Mouse (Mus musculus): ENCODE data around the gene Abca4. TPM values are rescaled to one million over a fixed set of nuclear protein-coding genes. Genes with fewer than 3 reads are reported as not detected.

Gene Abca4
- polyA plus RNA-seq, 1 experiment: 0.30 TPM

DNA sequence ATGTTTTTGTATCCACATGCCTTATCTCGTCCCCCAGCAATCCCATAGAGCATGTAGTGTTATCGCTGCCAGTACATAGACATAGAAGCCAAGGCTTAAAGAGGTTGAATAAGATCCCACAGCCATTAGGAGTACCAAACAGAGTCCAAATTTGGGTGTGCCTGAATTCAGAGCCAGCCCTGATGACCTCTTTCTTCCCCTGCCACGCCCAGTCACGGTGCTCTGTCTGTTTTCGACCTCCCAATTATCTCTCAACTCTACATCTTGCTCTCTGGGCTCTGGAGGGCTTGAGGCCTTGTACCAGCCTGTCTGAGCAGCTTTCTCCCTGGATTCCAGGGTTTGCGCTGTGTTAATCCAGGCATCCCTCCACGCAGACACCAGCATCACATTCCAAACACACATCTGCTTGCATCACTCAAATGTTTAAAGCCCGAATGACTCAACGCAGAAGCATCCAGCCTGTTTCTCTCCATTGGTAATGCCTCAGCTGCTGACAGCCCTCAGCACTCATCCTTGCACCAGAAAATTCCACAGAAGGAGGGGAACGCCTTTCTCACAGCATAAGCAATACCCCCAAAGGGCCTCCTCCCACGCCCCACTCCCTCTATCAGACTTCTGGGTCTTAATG, 43.9 kb downstream of the Abca4 start:
- Histone ChIP-seq H3K4me3 (ENCODE audit: extremely low read depth, insufficient read depth, insufficient read length) (no peak overlapping the region), H3K27ac (ENCODE audit: insufficient read depth, low read length) (no peak overlapping the region), H3K27me3 (ENCODE audit: control insufficient read depth, insufficient read depth, low read length) (no peaks in the 10 kb centered on the region), H3K36me3 (ENCODE audit: control insufficient read depth, insufficient read depth, low read length) (no peaks in the 10 kb centered on the region), H3K4me1 (ENCODE audit: control insufficient read depth, insufficient read depth, insufficient read length) (no peaks in the 10 kb centered on the region)
- 84% methylated on average over 11 of the region's 11 CpGs for WGBS
- TF ChIP-seq CTCF (IDR thresholded peaks at IDR 0.05; ENCODE audit: extremely low read depth, insufficient read depth, insufficient read length, insufficient replicate concordance) (no peak), POLR2A (IDR thresholded peaks at IDR 0.05; ENCODE audit: low read depth, low read length) (no peak)
- no peak for DNase-seq (ENCODE audit: low read depth in 1 of 2, low spot score in 2 of 2)

DNA sequence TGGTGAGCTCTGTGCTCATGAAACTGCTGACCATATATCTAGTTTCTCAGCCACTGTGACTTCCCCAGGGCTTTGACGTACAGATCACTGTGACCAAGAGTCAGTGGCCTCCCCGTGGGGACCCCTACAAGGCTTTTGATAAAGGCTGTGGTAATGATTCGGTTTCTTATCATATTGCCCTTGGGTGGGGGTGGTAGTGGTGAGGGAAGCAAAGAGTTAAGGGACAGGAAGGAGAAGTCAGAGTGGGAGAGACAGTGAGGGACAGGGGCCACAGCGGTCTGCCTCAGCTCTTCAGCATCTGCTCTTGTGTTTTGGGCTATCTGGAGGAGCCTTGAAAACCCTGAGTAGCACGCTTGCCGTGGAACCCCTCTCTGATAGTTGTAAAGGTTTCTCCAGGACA, 46.1 kb downstream of the Abca4 start:
- no peak for TF ChIP-seq CTCF (IDR thresholded peaks at IDR 0.05; ENCODE audit: extremely low read depth, insufficient read depth, insufficient read length, insufficient replicate concordance)
- TF ChIP-seq POLR2A (IDR thresholded peaks at IDR 0.05; ENCODE audit: low read depth, low read length): no peak
- Histone ChIP-seq H3K36me3 (ENCODE audit: control insufficient read depth, insufficient read depth, low read length) (no peaks in the 10 kb centered on the region), H3K4me1 (ENCODE audit: control insufficient read depth, insufficient read depth, insufficient read length) (no peaks in the 10 kb centered on the region), H3K27ac (ENCODE audit: insufficient read depth, low read length) (no peak overlapping the region), H3K27me3 (ENCODE audit: control insufficient read depth, insufficient read depth, low read length) (no peaks in the 10 kb centered on the region), H3K4me3 (ENCODE audit: extremely low read depth, insufficient read depth, insufficient read length) (no peak overlapping the region)
- no peak for DNase-seq (ENCODE audit: low read depth in 1 of 2, low spot score in 2 of 2)
- WGBS: 67% methylated on average over 6 of the region's 6 CpGs

DNA sequence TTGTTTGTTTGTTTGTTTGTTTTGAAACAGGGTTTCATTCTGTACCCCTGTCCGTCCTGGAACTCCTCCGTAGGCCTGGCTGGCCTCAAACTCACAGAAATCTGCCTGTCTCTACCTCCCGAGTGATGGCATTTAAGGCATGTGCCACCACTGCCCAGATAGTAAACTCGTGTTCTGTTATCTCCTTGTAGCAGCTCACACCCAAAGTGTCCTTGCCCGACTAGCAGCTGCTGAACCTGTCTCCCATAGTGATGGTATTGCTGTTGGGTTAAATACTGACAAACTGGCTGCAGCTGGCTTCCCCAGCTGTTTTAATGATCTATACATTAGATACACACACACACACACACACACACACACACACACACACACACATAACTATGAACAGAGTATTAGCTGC, 55.5 kb downstream of the Abca4 start:
- Histone ChIP-seq H3K27ac (ENCODE audit: insufficient read depth, low read length) (no peak overlapping the region), H3K4me3 (ENCODE audit: extremely low read depth, insufficient read depth, insufficient read length) (no peak overlapping the region), H3K36me3 (ENCODE audit: control insufficient read depth, insufficient read depth, low read length) (no peaks in the 10 kb centered on the region), H3K27me3 (ENCODE audit: control insufficient read depth, insufficient read depth, low read length) (no peaks in the 10 kb centered on the region), H3K4me1 (ENCODE audit: control insufficient read depth, insufficient read depth, insufficient read length) (no peaks in the 10 kb centered on the region)
- WGBS: 75% methylated on average over 5 of the region's 5 CpGs
- no peak for DNase-seq (ENCODE audit: low read depth in 1 of 2, low spot score in 2 of 2)
- TF ChIP-seq POLR2A (IDR thresholded peaks at IDR 0.05; ENCODE audit: low read depth, low read length) (no peak), CTCF (IDR thresholded peaks at IDR 0.05; ENCODE audit: extremely low read depth, insufficient read depth, insufficient read length, insufficient replicate concordance) (no peak)

DNA sequence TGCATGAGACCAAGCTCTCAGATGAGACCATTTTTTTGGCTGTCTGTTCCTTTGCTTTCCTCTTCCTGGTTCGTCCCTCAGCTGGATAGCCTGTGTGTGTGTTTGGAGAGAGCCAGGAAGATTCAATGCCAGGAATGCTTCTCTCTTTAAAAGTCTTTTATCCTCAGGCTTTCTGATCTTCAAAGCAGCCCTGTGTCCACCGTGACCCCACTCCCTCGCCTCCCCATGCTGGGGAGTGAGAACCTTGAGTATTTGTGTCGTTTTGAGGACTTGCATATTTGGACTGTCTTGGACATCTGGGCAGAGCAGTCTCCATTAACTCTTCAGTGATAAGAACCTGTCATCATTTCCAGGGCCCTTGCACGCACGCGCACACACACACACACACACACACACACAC, 57.8 kb downstream of the Abca4 start:
- no peaks in the 10 kb centered on the region for H3K4me1 ChIP-seq (ENCODE audit: control insufficient read depth, insufficient read depth, insufficient read length)
- H3K4me3 ChIP-seq (ENCODE audit: extremely low read depth, insufficient read depth, insufficient read length): no peak overlapping the region
- TF ChIP-seq CTCF (IDR thresholded peaks at IDR 0.05; ENCODE audit: extremely low read depth, insufficient read depth, insufficient read length, insufficient replicate concordance) (no peak), POLR2A (IDR thresholded peaks at IDR 0.05; ENCODE audit: low read depth, low read length) (no peak)
- no peaks in the 10 kb centered on the region for H3K36me3 ChIP-seq (ENCODE audit: control insufficient read depth, insufficient read depth, low read length)
- no peak for DNase-seq (ENCODE audit: low read depth in 1 of 2, low spot score in 2 of 2)
- H3K27ac ChIP-seq (ENCODE audit: insufficient read depth, low read length): no peak overlapping the region
- H3K27me3 ChIP-seq (ENCODE audit: control insufficient read depth, insufficient read depth, low read length): no peaks in the 10 kb centered on the region
- WGBS: 80% methylated on average over 7 of the region's 7 CpGs

DNA sequence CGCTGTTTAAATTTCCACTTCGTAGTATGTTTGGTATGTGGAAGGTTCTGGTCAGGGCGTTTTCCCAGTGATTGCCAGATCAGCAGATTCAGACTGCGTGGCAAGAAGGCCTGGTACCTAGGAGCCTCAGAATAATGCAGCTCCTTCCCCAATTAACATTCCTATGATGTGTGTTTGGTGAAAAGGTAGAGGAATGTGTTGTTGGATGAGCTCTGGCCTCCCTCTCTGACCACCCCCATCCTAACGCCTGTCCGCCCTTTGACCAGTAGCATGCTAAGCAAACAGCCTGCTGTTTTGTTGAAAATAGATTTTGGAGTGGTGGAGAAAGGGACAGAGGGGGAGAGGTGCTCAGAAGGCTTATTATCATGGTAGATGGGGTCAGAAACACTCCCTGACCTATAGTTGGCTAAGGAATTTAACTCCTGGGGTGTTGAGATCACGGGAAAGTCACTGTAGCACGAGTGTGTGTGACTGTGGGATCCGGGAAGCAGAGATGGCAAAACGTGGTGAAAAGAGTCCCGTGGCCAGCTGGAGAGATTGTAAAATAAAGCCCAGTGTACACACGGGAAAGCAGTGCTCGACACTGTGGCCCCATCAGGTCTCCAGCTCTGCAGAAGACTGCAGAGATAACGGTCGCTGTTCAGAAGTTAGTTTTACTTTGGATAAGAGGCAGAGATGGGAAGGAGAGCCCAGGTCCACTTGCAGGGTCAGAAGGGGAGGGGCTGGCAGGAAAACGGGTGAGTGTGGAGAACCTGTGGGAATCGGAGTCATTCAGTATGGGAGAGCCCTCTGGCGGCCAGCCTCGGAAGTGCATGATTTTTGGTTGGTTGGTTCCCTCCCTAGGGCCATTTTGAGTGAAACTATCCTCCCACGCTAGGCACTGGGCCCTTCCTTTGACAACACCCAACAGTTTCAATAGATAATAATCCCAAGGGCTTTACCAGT, 59.9 kb downstream of the Abca4 start:
- peak in 1 of 2 experiments; percentile 53 for DNase-seq (ENCODE audit: low read depth in 1 of 2, low spot score in 2 of 2)
- no peaks in the 10 kb centered on the region for H3K27me3 ChIP-seq (ENCODE audit: control insufficient read depth, insufficient read depth, low read length)
- TF ChIP-seq CTCF (IDR thresholded peaks at IDR 0.05; ENCODE audit: extremely low read depth, insufficient read depth, insufficient read length, insufficient replicate concordance) (peak; percentile 72; the same call in 1 of the 2 replicates), POLR2A (IDR thresholded peaks at IDR 0.05; ENCODE audit: low read depth, low read length) (no peak)
- WGBS: 52% methylated on average over 20 of the region's 20 CpGs
- no peaks in the 10 kb centered on the region for H3K36me3 ChIP-seq (ENCODE audit: control insufficient read depth, insufficient read depth, low read length)
- H3K4me3 ChIP-seq (ENCODE audit: extremely low read depth, insufficient read depth, insufficient read length): no peak overlapping the region
- no peaks in the 10 kb centered on the region for H3K4me1 ChIP-seq (ENCODE audit: control insufficient read depth, insufficient read depth, insufficient read length)
- H3K27ac ChIP-seq (ENCODE audit: insufficient read depth, low read length): no peak overlapping the region

DNA sequence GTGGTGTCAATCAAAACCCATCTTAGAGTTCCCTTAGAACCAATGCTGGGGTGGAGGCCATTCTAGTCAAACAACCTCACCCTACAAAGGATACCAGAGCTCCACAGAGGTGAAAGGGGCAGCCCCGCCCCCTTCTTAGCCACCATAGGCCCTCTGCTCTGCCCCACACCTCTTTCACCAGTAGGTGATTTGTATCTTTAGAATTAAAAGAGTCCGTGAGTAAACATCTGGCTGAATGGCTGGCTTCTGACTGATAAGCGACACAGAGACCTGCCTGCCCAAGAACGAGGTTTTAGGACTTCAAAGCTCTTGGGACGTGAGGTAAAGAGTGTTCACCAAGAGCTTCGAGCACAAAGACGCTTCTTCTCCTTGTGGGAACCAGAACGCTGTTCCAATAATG, 62.7 kb downstream of the Abca4 start:
- TF ChIP-seq POLR2A (IDR thresholded peaks at IDR 0.05; ENCODE audit: low read depth, low read length) (no peak), CTCF (IDR thresholded peaks at IDR 0.05; ENCODE audit: extremely low read depth, insufficient read depth, insufficient read length, insufficient replicate concordance) (no peak)
- DNase-seq (ENCODE audit: low read depth in 1 of 2, low spot score in 2 of 2): no peak
- Histone ChIP-seq H3K36me3 (ENCODE audit: control insufficient read depth, insufficient read depth, low read length) (no peaks in the 10 kb centered on the region), H3K27ac (ENCODE audit: insufficient read depth, low read length) (no peak overlapping the region), H3K27me3 (ENCODE audit: control insufficient read depth, insufficient read depth, low read length) (no peaks in the 10 kb centered on the region), H3K4me1 (ENCODE audit: control insufficient read depth, insufficient read depth, insufficient read length) (no peaks in the 10 kb centered on the region), H3K4me3 (ENCODE audit: extremely low read depth, insufficient read depth, insufficient read length) (no peak overlapping the region)
- 68% methylated on average over 8 of the region's 8 CpGs for WGBS

All from spleen, adult 2 months (tissue).